Mouse (Mus musculus) CD4-positive, CD25-positive, alpha-beta regulatory T cell, adult 2 months (primary cell): ENCODE results near the gene Itpr2.

Experiments
- DNase-seq: peaks from one replicate; pipeline ENCODE4 v3.0.0-alpha.2; 2012; ENCODE audit warnings: low read depth, low spot score

Itpr2 gene

DNA sequence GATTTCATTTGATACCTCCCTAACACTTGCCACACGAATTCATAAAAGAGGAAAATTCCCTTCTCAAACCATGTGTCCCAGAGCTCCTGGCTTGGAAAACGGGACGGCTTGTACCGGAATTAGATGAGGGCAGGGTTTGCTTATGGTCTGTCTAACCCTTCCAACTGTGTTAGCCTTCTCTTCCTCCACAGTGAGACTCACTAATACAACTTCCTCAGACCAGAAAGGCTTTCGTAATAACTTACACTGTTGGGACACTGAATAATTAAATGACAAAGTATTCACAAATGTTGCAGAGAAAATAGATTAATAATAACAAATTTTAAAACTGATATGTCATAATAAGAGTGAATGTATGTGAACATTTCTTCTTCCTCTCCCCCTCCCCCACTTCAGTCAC, 187.7 kb downstream of the Itpr2 start:
- DNase-seq: no peak

DNA sequence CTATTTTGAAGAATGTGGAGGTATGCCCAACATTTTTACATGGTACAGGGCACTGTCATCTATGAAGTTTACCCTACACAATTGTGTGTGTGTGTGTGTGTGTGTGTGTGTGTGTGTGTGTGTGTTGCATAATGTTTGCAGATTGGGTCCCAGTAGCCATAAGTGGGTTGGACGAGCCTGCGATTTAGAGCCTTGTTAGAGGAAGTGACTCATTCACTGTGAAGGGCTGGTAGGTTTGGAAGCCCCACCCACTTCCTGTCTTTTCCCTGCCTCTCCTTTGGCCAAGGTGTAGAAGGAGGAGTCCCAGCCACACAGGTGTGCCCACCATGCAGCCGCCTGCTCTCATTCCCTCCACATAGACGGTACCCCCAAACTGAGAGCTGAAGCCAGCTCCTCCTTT, 188.6 kb downstream of the Itpr2 start:
- DNase-seq: peak; percentile 22

DNA sequence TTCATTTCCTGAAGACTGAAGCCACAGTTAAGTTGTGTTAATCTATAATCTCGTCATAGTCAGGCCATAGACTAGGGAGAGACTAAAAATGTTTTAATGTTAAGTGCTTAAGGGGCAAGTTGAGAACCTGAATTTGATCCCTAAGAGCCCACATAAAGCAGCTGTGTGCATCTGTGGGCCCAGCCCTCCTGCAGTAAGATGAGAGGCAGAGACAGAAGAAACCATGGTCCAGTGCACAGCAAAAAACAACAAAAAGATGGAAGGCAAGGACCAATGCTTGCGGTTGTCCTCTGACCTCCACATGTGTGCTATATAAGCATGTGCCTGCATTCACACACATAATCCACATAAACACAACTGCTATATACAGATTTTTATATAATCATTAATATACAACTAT, 191.8 kb downstream of the Itpr2 start:
- DNase-seq: no peak

DNA sequence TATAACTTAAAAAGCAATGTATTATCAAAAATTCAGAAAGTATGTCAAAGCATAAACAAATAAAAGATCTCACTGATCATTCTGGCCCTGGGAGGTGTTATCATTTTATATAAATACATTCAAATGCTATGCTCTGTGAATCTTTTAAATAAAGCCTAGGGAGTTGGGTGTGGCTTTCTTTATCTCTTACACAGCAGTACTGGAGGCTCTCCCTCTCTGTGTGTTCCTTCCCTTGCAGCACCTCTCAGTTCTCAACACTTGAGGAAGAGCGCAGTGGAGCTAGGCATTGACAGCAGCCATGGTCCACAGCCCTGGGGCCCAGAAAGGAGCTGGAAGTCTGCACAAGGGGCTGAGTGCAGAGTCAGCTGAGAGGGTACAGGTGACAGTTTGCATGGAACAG, 192.7 kb downstream of the Itpr2 start:
- no peak for DNase-seq

DNA sequence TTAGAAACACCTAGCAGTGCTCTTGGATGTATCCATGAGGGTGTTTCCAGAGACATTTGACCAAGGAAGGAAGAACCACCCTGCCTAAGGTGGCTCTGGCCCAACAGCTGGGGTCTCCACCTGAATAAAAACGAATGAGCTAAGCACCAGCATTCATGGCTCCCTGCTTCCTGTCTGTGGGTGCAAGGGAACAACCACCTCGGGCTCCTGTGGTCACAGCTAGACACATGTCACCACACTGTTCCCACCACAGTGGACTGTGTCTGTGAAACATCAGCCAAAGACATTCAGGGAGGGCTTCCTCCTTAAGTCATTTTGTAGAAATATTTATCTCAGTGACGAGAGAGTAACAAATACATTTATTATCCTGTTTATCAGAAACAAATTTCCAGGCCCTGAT, 196.0 kb downstream of the Itpr2 start:
- DNase-seq: no peak

DNA sequence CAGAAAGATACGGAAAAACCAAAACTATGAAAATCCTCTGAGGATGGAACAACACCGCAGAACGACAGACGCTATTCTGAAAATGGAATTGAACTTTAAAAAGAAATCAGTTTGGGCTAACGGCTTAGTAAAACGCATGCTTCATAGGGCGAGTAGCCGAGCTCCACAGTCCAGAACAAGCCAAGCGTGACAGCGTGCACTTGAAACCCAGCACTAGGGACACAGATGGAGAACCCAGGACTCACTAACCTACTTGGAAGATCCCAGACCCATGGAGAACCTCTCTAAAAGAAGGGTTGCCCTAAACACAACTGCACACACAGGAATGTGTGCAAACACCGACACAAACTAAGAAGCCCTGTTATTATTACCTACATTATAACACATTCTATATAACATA, 197.9 kb downstream of the Itpr2 start:
- no peak for DNase-seq

DNA sequence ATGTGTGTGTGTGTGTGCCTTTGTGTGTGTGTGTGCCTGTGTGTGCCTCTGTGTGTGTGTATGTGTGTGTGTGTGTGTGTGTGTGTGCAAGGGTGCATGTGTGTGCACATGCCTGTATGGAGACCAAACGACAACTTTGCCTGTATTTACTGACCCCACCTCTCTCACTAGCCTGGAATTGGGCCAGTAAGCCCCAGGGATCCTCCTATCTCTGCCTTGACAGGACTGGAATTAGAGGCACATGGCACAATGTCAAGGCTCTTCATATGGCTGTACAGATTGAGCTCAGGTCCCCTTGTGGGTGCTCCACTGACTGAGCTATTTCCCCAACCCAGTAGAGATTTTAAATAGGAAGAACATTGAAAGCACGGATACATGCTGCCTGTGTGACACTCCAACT, 198.7 kb downstream of the Itpr2 start:
- DNase-seq: no peak

DNA sequence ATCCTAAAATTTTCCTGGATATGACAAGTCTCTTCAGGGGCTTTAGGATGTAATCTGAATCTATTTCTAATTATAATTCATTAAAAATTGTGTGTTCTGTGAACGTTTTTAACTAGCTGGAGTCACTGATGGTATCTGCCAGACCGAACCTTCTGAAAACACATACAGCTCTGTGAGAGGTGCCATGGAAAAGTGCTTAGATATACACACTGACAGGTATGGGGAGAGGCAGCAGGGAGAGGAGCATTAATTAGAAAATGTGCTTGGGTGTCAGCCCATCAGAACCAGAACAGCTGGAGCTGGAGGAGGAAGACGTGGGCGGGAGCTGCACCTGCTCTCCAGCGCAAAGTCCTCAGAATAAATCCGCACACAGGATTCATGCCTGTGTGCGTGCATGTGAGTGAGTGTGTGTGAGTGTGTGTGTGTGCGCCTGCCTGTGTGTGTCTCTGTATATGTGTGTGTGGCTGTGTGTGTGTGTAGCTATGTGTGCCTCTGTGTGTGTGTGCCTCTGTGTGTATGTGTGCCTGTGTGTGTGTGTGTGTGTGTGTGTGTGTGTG, 199.4 kb downstream of the Itpr2 start:
- DNase-seq: no peak

DNA sequence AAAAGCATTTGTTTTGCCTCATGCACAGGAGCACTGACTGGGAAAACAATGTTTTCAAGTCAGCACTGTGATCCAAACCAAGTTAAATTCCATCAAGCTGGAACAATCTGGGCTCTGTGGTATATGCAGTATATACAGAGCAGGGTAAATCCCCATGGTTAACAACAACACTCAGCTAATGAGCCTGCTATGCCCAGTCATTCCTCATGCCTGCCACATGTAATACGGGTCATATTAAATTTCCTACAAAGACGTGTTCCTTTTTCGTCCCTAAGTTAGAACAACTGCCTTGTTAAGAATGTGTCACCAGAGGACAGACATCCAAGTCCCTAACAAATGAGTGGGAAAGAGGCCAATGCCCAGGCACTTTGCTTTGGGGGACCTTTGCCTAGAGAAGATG, 199.9 kb downstream of the Itpr2 start:
- DNase-seq: no peak

DNA sequence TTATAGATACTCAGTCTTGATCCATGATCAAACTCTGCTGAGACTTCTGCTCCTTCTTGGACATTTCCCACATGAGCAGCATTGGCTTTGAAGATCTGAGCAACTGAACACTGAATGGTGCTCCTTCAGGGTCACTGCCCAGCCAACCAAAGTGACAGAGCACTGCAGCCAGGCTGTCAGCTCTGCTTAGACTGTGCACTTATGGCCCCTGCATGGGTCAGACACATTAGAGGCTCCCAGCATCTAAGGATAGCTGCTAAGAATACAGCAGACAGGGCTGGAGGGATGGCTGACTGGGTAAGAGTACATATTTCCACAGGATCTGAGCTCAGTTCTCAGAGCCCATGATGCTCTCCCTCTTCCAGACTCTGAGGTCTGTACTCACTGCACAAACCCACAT, 201.1 kb downstream of the Itpr2 start:
- no peak for DNase-seq

DNA sequence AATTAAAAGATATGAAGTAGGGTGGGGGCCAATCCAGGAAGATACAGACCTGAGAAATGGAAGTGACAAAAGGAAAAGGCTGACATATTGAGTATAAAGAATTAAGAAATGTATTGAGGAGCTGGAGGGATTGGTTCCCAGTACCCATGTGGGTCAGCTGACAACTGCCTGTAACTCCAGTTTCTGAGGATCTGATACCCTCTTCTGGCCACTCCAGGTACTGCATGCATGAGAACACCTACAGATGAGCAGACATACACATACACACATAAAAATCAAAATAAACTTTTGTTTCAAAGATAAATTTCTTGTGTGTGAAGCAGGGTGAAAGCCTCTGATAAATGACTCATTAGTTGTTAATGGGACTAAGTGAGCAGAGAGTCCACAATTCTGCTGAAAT, 203.3 kb downstream of the Itpr2 start:
- DNase-seq: peak; percentile 62

DNA sequence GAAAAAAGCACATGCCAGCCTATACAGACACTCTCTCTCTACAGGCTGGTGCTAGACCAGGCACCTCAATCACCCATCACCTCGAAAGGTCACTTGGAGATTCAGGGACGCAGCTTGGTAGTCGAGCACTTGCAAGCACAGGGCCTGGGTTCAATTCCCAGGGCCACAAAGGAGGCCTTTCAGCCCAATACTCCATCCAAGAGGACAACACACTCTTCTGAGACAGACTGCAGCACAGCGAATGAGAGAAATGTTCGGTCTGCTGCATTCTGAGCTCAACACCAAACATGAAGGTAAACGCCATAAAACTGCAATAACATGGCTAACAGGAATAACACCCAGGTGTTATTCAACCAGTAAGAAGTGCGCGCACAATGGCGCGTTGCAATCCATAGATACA, 211.0 kb downstream of the Itpr2 start:
- DNase-seq: no peak

DNA sequence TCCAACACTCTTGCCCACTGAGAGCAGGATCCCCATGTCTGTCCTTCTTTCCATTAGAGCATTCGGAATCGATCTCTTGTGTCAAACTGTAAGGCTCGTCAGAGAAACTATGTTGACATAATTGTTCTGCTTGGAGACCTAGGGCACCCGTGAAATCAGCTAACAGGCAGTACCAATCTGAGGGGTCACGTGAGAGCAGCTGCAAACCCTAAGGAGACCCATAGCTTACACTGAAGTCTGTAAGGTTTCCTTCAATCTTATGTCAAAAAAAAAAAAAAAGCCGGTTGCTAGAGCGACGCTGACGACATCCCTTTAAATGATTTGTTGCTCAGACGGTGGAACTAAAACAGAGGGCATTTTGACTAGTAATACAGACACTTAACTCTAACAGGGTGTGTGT, 212.2 kb downstream of the Itpr2 start:
- DNase-seq: no peak

DNA sequence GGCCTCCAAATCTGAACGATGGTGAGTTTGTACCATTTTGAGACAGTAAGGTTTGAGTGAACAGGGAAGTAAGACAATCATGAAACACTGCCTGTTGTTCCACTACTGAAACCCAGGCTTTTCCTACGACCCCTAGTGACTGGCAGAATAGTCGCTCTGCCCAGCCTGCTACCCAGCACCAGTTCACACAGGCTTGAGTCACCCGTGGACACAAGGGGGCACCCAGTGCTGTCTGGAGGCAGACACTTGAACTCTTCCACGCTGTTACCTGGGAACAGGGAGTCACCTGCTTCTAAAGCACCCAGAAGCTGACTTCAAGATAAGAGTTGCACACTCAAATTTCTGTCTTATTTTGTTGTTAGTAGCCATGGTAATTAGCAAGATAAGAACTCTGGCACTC, 213.8 kb downstream of the Itpr2 start:
- DNase-seq: no peak

DNA sequence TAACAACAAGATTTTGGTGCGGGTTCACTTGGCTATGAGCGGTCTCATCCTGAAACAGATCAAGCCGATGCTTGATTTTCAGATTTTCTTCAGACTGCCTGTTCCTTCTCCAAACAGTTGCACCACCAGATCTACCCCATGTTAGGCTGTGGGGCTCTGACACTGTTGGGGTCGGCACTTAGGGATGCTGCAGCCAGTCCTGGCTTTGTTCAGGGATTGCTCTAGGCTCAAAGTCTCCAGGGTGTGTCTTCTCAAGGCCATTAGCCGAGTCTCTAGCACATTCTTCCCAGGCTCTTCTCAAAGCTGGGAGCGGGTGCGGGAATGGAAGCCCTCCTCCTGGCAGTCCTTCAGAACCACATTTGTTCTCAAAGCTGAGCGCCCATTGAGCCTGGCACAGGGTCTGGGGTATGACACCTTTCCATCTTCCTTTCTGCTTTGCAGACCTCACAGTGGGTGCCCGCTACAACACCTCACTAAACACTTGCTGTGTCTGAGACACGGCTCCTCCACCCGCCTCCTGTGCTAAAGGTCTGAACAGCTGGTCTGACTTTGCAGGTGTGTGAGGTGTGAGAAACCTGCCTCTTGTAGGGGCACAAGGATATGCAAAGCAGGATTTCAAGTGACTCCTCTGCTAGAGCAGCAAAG, 217.0 kb downstream of the Itpr2 start:
- DNase-seq: no peak

DNA sequence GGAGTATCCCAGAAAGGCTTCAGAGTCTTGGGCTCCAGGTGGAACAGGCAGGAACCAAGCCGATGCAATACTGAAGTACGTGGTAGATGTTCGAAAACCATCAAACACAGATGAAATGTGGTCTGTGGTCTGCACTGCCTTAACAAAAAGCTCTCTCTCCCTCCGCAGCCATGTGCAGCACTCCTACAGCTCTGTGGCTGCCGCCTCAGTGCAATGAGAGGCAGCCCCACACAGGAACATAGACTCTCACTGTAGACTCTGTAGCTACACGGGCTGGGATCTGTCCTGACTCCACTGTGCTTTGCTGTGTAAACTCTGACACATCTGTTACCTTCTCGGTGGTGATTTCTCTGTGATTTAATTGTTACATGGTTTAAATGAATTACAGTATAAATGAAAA, 218.0 kb downstream of the Itpr2 start:
- DNase-seq: no peak

DNA sequence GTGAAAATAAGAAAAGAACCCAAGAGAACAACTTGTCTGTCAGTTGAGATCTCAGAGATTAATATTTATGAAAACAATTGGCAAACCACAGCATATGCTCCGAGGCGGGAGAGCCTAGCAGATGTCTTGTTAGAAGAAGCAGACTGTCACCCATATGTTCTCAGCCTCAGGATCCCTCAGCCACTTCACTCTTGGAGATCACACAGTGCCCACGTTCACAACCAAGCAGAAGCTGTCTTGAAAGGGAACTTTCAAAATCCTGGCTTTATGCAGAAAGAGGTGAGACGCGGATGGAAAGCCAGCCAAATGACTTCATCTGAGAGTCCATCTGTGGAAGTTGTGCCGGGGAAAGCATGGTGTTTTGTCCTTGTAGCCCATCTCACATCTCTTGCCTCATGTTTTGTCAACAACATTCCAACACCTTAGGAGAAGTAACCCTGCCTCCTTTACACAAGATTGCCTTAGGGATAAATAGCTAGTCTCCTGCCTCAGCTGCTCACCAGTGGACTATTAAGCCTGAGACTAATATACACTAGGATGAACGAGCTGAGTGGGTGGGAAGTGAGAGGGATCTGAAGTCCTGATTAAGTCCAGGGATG, 219.9 kb downstream of the Itpr2 start:
- no peak for DNase-seq

DNA sequence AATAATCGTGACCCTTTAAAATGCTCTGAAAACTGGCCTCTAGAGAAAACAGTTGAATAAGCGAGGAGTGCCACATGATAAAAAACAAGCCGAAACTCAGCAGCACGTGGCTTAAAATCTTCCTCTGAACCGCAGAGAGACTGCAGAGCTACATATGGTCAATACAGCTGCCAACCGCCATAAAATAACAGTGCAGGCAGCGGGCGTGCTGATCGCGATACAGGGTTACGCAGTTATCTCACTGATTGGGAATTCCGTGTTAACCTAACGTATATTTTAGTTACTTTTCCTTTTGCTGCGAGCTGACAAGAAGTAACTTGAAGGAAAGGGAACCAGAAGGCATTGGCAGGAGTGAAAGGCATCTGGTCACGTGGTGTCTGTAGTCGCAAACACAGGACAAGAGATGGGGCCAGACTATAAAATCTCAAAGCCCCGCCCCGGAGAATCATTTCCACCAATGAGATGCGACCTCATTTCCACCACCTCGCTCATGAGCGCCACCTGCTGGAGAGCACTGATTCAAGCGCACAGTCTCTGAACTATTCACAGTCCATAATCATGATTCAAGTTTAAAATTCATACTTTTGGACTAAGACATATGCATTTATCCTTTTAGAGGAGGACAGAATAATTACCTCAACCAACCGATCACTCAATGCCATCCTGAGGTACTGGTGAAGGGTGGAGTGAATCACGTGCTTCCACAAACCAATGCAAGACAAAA, 220.7 kb downstream of the Itpr2 start:
- DNase-seq: peak; percentile 72

DNA sequence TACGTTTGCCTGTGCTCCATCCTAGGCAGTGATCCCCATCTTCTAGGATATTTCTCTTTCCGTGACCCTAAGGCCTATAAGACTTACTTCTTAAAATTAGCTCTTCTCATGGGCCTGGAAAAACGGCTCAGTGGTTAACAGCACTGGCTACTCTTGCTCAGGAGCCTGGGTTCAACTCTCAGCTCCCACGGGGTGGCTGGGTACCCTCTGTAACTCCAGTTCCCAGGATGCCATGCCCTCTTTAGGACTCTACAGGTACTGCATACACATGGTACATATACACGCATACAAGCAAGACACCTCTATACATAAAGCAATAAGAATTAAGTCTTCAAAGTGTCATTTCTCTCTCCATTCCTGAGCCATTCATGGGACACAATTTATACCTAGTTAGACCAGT, 228.8 kb downstream of the Itpr2 start:
- DNase-seq: no peak

DNA sequence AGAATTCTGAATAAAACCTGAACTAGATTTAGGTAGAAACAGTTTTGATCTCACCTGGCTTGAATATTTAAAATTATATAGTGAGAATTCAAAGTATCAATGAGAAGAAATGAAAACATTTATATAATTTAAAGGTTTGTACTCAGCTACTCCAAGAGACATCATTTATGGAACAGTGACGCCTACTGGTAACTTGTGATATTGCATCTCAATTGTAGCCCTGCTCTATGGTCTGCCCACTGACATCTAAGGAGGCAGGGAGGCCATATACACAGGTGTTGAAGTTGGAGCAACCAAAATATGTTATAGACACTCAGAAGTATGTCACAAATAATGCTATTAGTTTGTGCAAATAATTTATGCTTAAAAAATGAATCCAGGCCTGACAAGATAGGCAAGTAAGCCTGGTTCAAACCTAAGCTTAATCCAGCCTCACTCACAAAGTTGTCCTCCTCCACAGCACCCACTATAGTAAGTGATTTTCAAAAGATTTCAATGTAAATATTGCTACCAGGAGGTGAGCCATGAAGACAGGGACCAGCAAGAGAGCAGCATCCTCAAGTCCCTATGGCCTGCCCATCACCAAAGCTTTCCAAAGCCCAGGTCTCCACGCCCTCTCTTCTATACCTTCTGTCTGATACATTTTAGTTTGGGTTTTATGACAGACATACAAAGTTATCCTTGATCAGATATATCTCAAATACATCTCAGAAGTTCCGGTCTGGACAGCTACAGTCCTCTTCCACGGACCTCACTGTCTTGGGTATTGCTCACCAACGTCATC, 229.6 kb downstream of the Itpr2 start:
- peak; percentile 85 for DNase-seq

DNA sequence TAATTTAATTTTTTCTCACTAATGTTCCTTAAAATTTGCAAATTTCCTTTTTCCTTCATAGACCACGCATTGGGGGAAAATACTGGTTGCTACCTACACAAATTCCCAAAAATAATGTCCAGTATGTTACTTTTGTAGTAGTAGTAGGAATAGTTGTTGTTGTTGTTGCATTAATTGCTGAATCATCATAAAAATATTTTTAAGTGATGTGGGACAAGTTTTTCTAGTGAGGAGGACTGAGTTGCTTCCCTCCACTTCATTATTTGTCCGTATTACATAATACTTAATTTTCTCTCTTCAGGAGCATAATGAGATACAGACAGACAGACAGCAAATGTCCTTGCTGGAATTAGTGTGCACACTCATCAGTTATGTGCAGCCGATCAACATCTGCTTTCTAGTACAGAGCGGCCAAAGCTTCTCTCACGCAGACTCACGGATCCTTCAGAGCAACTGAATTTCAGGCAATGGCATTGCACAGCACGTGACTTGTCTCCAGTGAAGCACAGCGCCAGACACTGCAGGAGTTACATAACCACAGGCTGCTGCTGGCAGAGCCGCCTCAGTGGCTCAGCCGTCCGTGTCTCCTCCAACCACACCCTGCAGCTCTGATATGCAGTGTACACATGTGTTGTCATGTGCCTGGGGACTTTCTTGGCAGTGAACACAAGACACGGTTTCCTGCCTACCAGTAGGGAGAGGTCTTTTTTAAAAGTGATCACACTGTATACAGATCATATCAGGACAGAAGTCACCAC, 231.1 kb downstream of the Itpr2 start:
- DNase-seq: peak; percentile 80
